Mouse (Mus musculus) erythroblast, embryonic 14.5 days (primary cell): ENCODE measurements at regions not wholly inside any gene's neighbourhood (a gene's known extent, or its start where the extent isn't known, plus 50 kb on each side); places are given as distances from the start of the nearest gene placed in this dataset.

Experiments used
- H3K27me3 ChIP-seq: 2 replicates; pipeline ENCODE4 v1.6.1; 2012; ENCODE audit warnings: inconsistent platforms; ENCODE audit not compliant: control insufficient read depth
- H3K36me3 ChIP-seq: 2 replicates; pipeline ENCODE4 v1.6.1; 2012; ENCODE audit warnings: mild to moderate bottlenecking, inconsistent platforms; ENCODE audit not compliant: control insufficient read depth
- H3K4me1 ChIP-seq: 2 replicates; pipeline ENCODE4 v1.6.1; 2012; ENCODE audit warnings: inconsistent platforms; ENCODE audit not compliant: control insufficient read depth
- H3K4me3 ChIP-seq: replicated peaks from 2 replicates; pipeline ENCODE3; 2012; ENCODE audit warnings: moderate library complexity, mild to moderate bottlenecking, inconsistent platforms
- H3K9me3 ChIP-seq: 2 replicates; pipeline ENCODE4 v1.6.1; 2012; ENCODE audit warnings: low read length, inconsistent platforms, mixed read lengths; ENCODE audit not compliant: control insufficient read depth
- GATA1 ChIP-seq: IDR thresholded peaks from 2 replicates; pipeline ENCODE4 v1.6.1; 2012; ENCODE audit warnings: low read length, inconsistent platforms, mixed read lengths
- TAL1 ChIP-seq: IDR thresholded peaks from 3 replicates; pipeline ENCODE4 v1.6.1; 2012; ENCODE audit warnings: low read length, inconsistent platforms, mixed read lengths

- Histone ChIP-seq H3K27me3 (no peaks in the 10 kb centered on the region), H3K4me3 (no peak overlapping the region), H3K4me1 (no peaks in the 10 kb centered on the region), H3K9me3 (no peaks in the 10 kb centered on the region), H3K36me3 (no peaks in the 10 kb centered on the region)
- TF ChIP-seq TAL1, result no peak
- no peak for TF ChIP-seq GATA1
Observed at GRCm38 (mm10) chr6:127381148-127381888, 65.3 kb upstream of the Parp11 start.

- Histone ChIP-seq H3K36me3 (no peaks in the 10 kb centered on the region), H3K4me1 (peaks cover 24% of the 10 kb centered on the region), H3K4me3 (no peak overlapping the region), H3K27me3 (no peaks in the 10 kb centered on the region), H3K9me3 (no peaks in the 10 kb centered on the region)
- TF ChIP-seq TAL1, result no peak
- TF ChIP-seq GATA1, result no peak
Observed at GRCm38 (mm10) chr6:127391258-127392011, 55.2 kb upstream of the Parp11 start.

GRCm38 (mm10) chr6:127392012-127392798 lies 54.4 kb upstream of the Parp11 start:
- Histone ChIP-seq H3K4me1 (peaks cover 24% of the 10 kb centered on the region), H3K4me3 (no peak overlapping the region), H3K36me3 (no peaks in the 10 kb centered on the region), H3K27me3 (no peaks in the 10 kb centered on the region), H3K9me3 (no peaks in the 10 kb centered on the region)
- TF ChIP-seq GATA1, result no peak
- TF ChIP-seq TAL1, result no peak

- TF ChIP-seq TAL1, result no peak
- TF ChIP-seq GATA1, result no peak
- H3K4me1 ChIP-seq, result peaks cover 26% of the 10 kb centered on the region
- H3K27me3 ChIP-seq, result no peaks in the 10 kb centered on the region
- H3K9me3 ChIP-seq, result no peaks in the 10 kb centered on the region
- H3K4me3 ChIP-seq, result no peak overlapping the region
- H3K36me3 ChIP-seq, result no peaks in the 10 kb centered on the region
Observed at GRCm38 (mm10) chr6:127392799-127393172, 53.9 kb upstream of the Parp11 start.

GRCm38 (mm10) chr6:127393907-127394600 lies 52.6 kb upstream of the Parp11 start:
- Histone ChIP-seq H3K4me3 (no peak overlapping the region), H3K27me3 (no peaks in the 10 kb centered on the region), H3K36me3 (no peaks in the 10 kb centered on the region), H3K9me3 (no peaks in the 10 kb centered on the region), H3K4me1 (peaks cover 32% of the 10 kb centered on the region)
- no peak for TF ChIP-seq GATA1
- TF ChIP-seq TAL1, result no peak
